Mouse (Mus musculus) liver, embryonic 11.5 days (tissue): ENCODE measurements at regions not wholly inside any gene's neighbourhood (a gene's known extent, or its start where the extent isn't known, plus 50 kb on each side); places are given as distances from the start of the nearest gene placed in this dataset.

ENCODE experiments used
- ATAC-seq: fragments of 200-750 bp; cut with Nextera tagmentation; replicated peaks from 2 replicates; pipeline ENCODE4 v1.8.0; 2017; ENCODE audit warnings: moderate number of reproducible peaks, mild to moderate bottlenecking, moderate TSS enrichment, moderate library complexity; ENCODE audit not compliant: low FRiP score
- DNase-seq: peaks from one replicate; pipeline ENCODE4 v3.0.0-alpha.2; 2017; ENCODE audit warnings: low spot score
- H3K27ac ChIP-seq: fragments of 300-500 bp; sonication (generic); 2 replicates; pipeline ENCODE4 v1.5.1; 2014; ENCODE audit warnings: mild to moderate bottlenecking, low read depth, low read length, control low read depth
- H3K27me3 ChIP-seq: fragments of 300-500 bp; sonication (generic); replicated peaks from 2 replicates; pipeline ENCODE4 v1.6.1; 2014; ENCODE audit warnings: low read length, mixed read lengths; ENCODE audit not compliant: control insufficient read depth, insufficient read depth
- H3K36me3 ChIP-seq: fragments of 300-500 bp; sonication (generic); 2 replicates; pipeline ENCODE4 v1.6.1; 2014; ENCODE audit warnings: mild to moderate bottlenecking, low read length, moderate library complexity, mixed read lengths; ENCODE audit not compliant: control insufficient read depth, insufficient read depth
- H3K4me1 ChIP-seq: fragments of 300-500 bp; sonication (generic); replicated peaks from 2 replicates; pipeline ENCODE4 v1.6.1; 2014; ENCODE audit warnings: low read length, mixed read lengths; ENCODE audit not compliant: control insufficient read depth, insufficient read depth
- H3K4me2 ChIP-seq: fragments of 300-500 bp; sonication (generic); 2 replicates; pipeline ENCODE4 v1.6.1; 2014; ENCODE audit warnings: mild to moderate bottlenecking, control low read depth, moderate library complexity
- H3K4me3 ChIP-seq: fragments of 300-500 bp; sonication (generic); 2 replicates; pipeline ENCODE4 v1.5.1; 2014; ENCODE audit warnings: low read depth, low read length, control low read depth
- H3K9ac ChIP-seq: fragments of 300-500 bp; sonication (generic); 2 replicates; pipeline ENCODE4 v1.6.1; 2014; ENCODE audit warnings: low read depth, low read length, control low read depth
- H3K9me3 ChIP-seq: fragments of 300-500 bp; sonication (generic); 2 replicates; pipeline ENCODE4 v1.6.1; 2016; ENCODE audit warnings: low read length, inconsistent platforms, mixed read lengths; ENCODE audit not compliant: control insufficient read depth
- WGBS: fragments of 180-500 bp; shearing (Covaris S2); extraction: QIAGEN DNeasy Blood & Tissue Kit; methylation state at CpG from one replicate; pipeline ENCODE4 v1.1.7; 2014; 5-methylcytosine and 5-hydroxymethylcytosine counted together

DNA sequence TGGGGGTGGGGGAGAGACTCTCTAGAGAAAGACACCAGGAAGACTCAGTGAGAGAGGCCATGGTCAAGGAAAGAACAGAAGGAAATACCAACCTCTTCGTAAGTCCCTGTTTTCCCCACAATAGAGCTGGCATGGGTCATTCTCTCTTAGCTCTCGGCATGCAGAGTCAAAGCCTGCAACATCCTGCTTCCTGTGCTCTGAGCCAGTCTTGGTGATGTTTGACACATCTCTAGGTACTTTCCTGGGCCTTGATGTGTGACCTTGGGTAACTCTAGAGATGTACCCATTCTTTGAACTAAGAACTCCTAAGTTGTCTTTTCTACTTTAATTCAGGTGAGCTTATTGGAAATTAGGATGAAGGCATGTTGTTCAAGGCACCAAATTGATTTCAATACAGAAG, 55.8 kb upstream of the Fam3c start:
- H3K4me2 ChIP-seq, result no peak overlapping the region
- H3K36me3 ChIP-seq, result no peaks in the 10 kb centered on the region
- no peak overlapping the region for H3K27ac ChIP-seq
- DNase-seq, result no peak
- no peaks in the 10 kb centered on the region for H3K9me3 ChIP-seq
- no peaks in the 10 kb centered on the region for H3K4me1 ChIP-seq
- no peak overlapping the region for H3K4me3 ChIP-seq
- H3K9ac ChIP-seq, result no peak overlapping the region
- ATAC-seq, result no peak
- WGBS, result 88% methylated on average over 2 of the region's 2 CpGs
- no peaks in the 10 kb centered on the region for H3K27me3 ChIP-seq

- Histone ChIP-seq H3K4me1 (no peaks in the 10 kb centered on the region), H3K9ac (no peak overlapping the region), H3K4me3 (no peak overlapping the region), H3K9me3 (no peaks in the 10 kb centered on the region), H3K36me3 (no peaks in the 10 kb centered on the region), H3K27me3 (no peaks in the 10 kb centered on the region), H3K27ac (no peak overlapping the region), H3K4me2 (no peak overlapping the region)
- ATAC-seq (no peak), DNase-seq (no peak)
- 64% methylated on average over 7 of the region's 7 CpGs for WGBS
Observed at GRCm38 (mm10) chr6:22408808-22409589, 53.0 kb upstream of the Fam3c start.
